Mouse (Mus musculus) skeletal muscle tissue, adult 2 months (tissue): ENCODE measurements around the gene Gm11099.

ENCODE experiments used
- DNase-seq: peaks from one replicate; pipeline ENCODE4 v3.0.0-alpha.2; 2012; ENCODE audit warnings: low read depth, low spot score

The Gm11099 gene

GRCm38 (mm10) chr2:58859134-58859533 is at the start of gene Gm11099:
Gm11099 (plus strand) TSS chr2:58859434.
- no peak for DNase-seq

- DNase-seq, result no peak
Measured at GRCm38 (mm10) chr2:58812941-58813340, 46.3 kb upstream of the Gm11099 start.

GRCm38 (mm10) chr2:58828910-58829600 is 30.2 kb upstream of the Gm11099 start:
- DNase-seq, result no peak

- DNase-seq, result no peak
Measured at GRCm38 (mm10) chr2:58829981-58830742, 29.1 kb upstream of the Gm11099 start.

- DNase-seq, result no peak
Measured at GRCm38 (mm10) chr2:58832253-58832980, 26.8 kb upstream of the Gm11099 start.

GRCm38 (mm10) chr2:58841021-58841420 is 18.2 kb upstream of the Gm11099 start:
- no peak for DNase-seq

- no peak for DNase-seq
Measured at GRCm38 (mm10) chr2:58842443-58842842, 16.8 kb upstream of the Gm11099 start.

GRCm38 (mm10) chr2:58844499-58844898 is 14.7 kb upstream of the Gm11099 start:
- no peak for DNase-seq

GRCm38 (mm10) chr2:58879876-58880275 is 20.6 kb downstream of the Gm11099 start:
- no peak for DNase-seq

GRCm38 (mm10) chr2:58905057-58905456 is 45.8 kb downstream of the Gm11099 start:
- no peak for DNase-seq

GRCm38 (mm10) chr2:58906814-58907516 is 47.7 kb downstream of the Gm11099 start:
- DNase-seq, result no peak

- no peak for DNase-seq
Measured at GRCm38 (mm10) chr2:58912339-58912738, 53.1 kb downstream of the Gm11099 start.

- DNase-seq, result no peak
Measured at GRCm38 (mm10) chr2:58918351-58918750, 59.1 kb downstream of the Gm11099 start.

GRCm38 (mm10) chr2:58925551-58925950 is 66.3 kb downstream of the Gm11099 start:
- DNase-seq, result no peak

GRCm38 (mm10) chr2:58941361-58941760 is 82.1 kb downstream of the Gm11099 start:
- no peak for DNase-seq

GRCm38 (mm10) chr2:58948796-58949195 is 89.6 kb downstream of the Gm11099 start:
- no peak for DNase-seq

- no peak for DNase-seq
Measured at GRCm38 (mm10) chr2:58952101-58952500, 92.9 kb downstream of the Gm11099 start.

GRCm38 (mm10) chr2:58956351-58956750 is 97.1 kb downstream of the Gm11099 start:
- DNase-seq, result no peak

- DNase-seq, result no peak
Measured at GRCm38 (mm10) chr2:58956770-58957300, 97.6 kb downstream of the Gm11099 start.
